Mouse (Mus musculus) embryonic facial prominence, embryonic 12.5 days (tissue): ENCODE results near the gene Creld1. TPM values are rescaled to one million over a fixed set of nuclear protein-coding genes. Genes with fewer than 3 reads are reported as not detected.

Experiments
- ATAC-seq: fragments of 200-750 bp; cut with Nextera tagmentation; 2 replicates; pipeline ENCODE4 v1.8.0; 2017; ENCODE audit not compliant: insufficient number of reproducible peaks, insufficient read depth, low FRiP score, low TSS enrichment
- H3K27ac ChIP-seq: fragments of 300-500 bp; sonication (generic); 2 replicates; pipeline ENCODE4 v1.5.1; 2016; ENCODE audit warnings: mild to moderate bottlenecking
- H3K27me3 ChIP-seq: fragments of 300-500 bp; sonication (generic); 2 replicates; pipeline ENCODE4 v1.6.1; 2016; ENCODE audit warnings: mild to moderate bottlenecking, moderate library complexity
- H3K36me3 ChIP-seq: fragments of 300-500 bp; sonication (generic); 2 replicates; pipeline ENCODE4 v1.6.1; 2016; ENCODE audit warnings: mild to moderate bottlenecking
- H3K4me1 ChIP-seq: fragments of 300-500 bp; sonication (generic); 2 replicates; pipeline ENCODE4 v1.6.1; 2016
- H3K4me2 ChIP-seq: fragments of 300-500 bp; sonication (generic); replicated peaks from 2 replicates; pipeline ENCODE4 v1.6.1; 2016; ENCODE audit warnings: mild to moderate bottlenecking, moderate library complexity
- H3K4me3 ChIP-seq: fragments of 300-500 bp; sonication (generic); 2 replicates; pipeline ENCODE4 v1.5.1; 2016; ENCODE audit warnings: mild to moderate bottlenecking
- H3K9ac ChIP-seq: fragments of 300-500 bp; sonication (generic); 2 replicates; pipeline ENCODE4 v1.6.1; 2016; ENCODE audit warnings: mild to moderate bottlenecking, moderate library complexity
- H3K9me3 ChIP-seq: fragments of 300-500 bp; sonication (generic); 2 replicates; pipeline ENCODE4 v1.6.1; 2016; ENCODE audit warnings: mild to moderate bottlenecking, moderate library complexity
- WGBS: fragments of 180-500 bp; shearing (Covaris S2); methylation state at CpG from one replicate; pipeline ENCODE4 v1.1.7; 2016; 5-methylcytosine and 5-hydroxymethylcytosine counted together
- microRNA-seq: library from miRNA; unstranded; fragments of <30 nt; microRNA quantifications from one replicate; pipeline ENCODE4, GENCODE M21; 2017
- polyA plus RNA-seq: library from polyadenylated mRNA; unstranded; fragments of >200 nt; fragmentation: Nextera tagmentation; extraction: Ambion mirVana; gene quantifications from 2 replicates; pipeline ENCODE4 v1.2.1, GENCODE M21; 2016

The Creld1 gene
- polyA plus RNA-seq, 1 experiment from 2014 or later: 20.1 TPM

- no peak for ATAC-seq
- Histone ChIP-seq H3K4me3 (no peak overlapping the region), H3K27ac (no peak overlapping the region), H3K4me2 (no peak overlapping the region), H3K9me3 (no peaks in the 10 kb centered on the region), H3K4me1 (no peaks in the 10 kb centered on the region), H3K9ac (no peak overlapping the region), H3K36me3 (peaks cover 66% of the 10 kb centered on the region), H3K27me3 (no peaks in the 10 kb centered on the region)
- WGBS: 99% methylated on average over 3 of the region's 3 CpGs
Observed at GRCm38 (mm10) chr6:113514600-113514999, 31.5 kb downstream of the Creld1 start.

GRCm38 (mm10) chr6:113517434-113518080 is 34.5 kb downstream of the Creld1 start:
- H3K4me2 ChIP-seq: no peak overlapping the region
- H3K4me1 ChIP-seq: no peaks in the 10 kb centered on the region
- H3K9ac ChIP-seq: no peak overlapping the region
- no peak overlapping the region for H3K4me3 ChIP-seq
- peaks cover 93% of the 10 kb centered on the region for H3K36me3 ChIP-seq
- H3K27me3 ChIP-seq: no peaks in the 10 kb centered on the region
- no peaks in the 10 kb centered on the region for H3K9me3 ChIP-seq
- H3K27ac ChIP-seq: no peak overlapping the region
- 96% methylated on average over 8 of the region's 8 CpGs for WGBS
- 0 out of 2 replicates have a peak, but pooled peaks have one; percentile 22 for ATAC-seq

GRCm38 (mm10) chr6:113522310-113522709 is 39.2 kb downstream of the Creld1 start:
- H3K9ac ChIP-seq: no peak overlapping the region
- H3K9me3 ChIP-seq: no peaks in the 10 kb centered on the region
- no peak overlapping the region for H3K4me3 ChIP-seq
- WGBS: 67% methylated on average over 1 of the region's 1 CpGs
- ATAC-seq: no peak
- peaks cover 60% of the 10 kb centered on the region for H3K36me3 ChIP-seq
- H3K27me3 ChIP-seq: no peaks in the 10 kb centered on the region
- H3K4me1 ChIP-seq: no peaks in the 10 kb centered on the region
- H3K27ac ChIP-seq: no peak overlapping the region
- no peak overlapping the region for H3K4me2 ChIP-seq

GRCm38 (mm10) chr6:113523420-113523819 is 40.3 kb downstream of the Creld1 start:
- no peak overlapping the region for H3K4me2 ChIP-seq
- H3K27me3 ChIP-seq: no peaks in the 10 kb centered on the region
- H3K27ac ChIP-seq: no peak overlapping the region
- H3K4me3 ChIP-seq: no peak overlapping the region
- no peaks in the 10 kb centered on the region for H3K4me1 ChIP-seq
- H3K9me3 ChIP-seq: no peaks in the 10 kb centered on the region
- 91% methylated on average over 8 of the region's 8 CpGs for WGBS
- H3K36me3 ChIP-seq: peaks cover 49% of the 10 kb centered on the region
- H3K9ac ChIP-seq: no peak overlapping the region
- no peak for ATAC-seq

- Histone ChIP-seq H3K9ac (peak within 1 kb of the TSS; percentile 75), H3K4me3 (peak within 1 kb of the TSS; percentile 94), H3K4me1 (peaks cover 9% of the 10 kb centered on the region), H3K9me3 (no peaks in the 10 kb centered on the region), H3K4me2 (peak within 1 kb of the TSS; percentile 74), H3K36me3 (peaks cover 6% of the 10 kb centered on the region), H3K27me3 (no peaks in the 10 kb centered on the region), H3K27ac (peak within 1 kb of the TSS; percentile 56; the same call in 1 of the 2 replicates)
- 1% methylated on average over 47 of the region's 47 CpGs for WGBS
- peak; percentile 69; the same call in 1 of the 2 replicates for ATAC-seq
Observed at GRCm38 (mm10) chr6:113530932-113531839, 48.1 kb downstream of the Creld1 start, which contains the start of the genes Emc3 and Fancd2. Gene Emc3, minus strand, starts transcription at chr6:113531652. Gene Fancd2, plus strand, starts transcription at chr6:113531682.

GRCm38 (mm10) chr6:113531840-113532404 is 48.8 kb downstream of the Creld1 start:
- no peak for ATAC-seq
- Histone ChIP-seq H3K9ac (peak overlapping the region; percentile 75), H3K4me1 (peaks cover 9% of the 10 kb centered on the region), H3K27ac (no peak overlapping the region), H3K4me3 (peak overlapping the region; percentile 94), H3K36me3 (peaks cover 7% of the 10 kb centered on the region), H3K9me3 (no peaks in the 10 kb centered on the region), H3K27me3 (no peaks in the 10 kb centered on the region), H3K4me2 (peak overlapping the region; percentile 74)
- 8% methylated on average over 7 of the region's 7 CpGs for WGBS

- H3K27me3 ChIP-seq: no peaks in the 10 kb centered on the region
- no peak overlapping the region for H3K4me2 ChIP-seq
- no peak for ATAC-seq
- H3K27ac ChIP-seq: no peak overlapping the region
- H3K4me1 ChIP-seq: peaks cover 9% of the 10 kb centered on the region
- H3K4me3 ChIP-seq: no peak overlapping the region
- no peaks in the 10 kb centered on the region for H3K9me3 ChIP-seq
- 84% methylated on average over 7 of the region's 7 CpGs for WGBS
- H3K9ac ChIP-seq: no peak overlapping the region
- H3K36me3 ChIP-seq: peaks cover 8% of the 10 kb centered on the region
Observed at GRCm38 (mm10) chr6:113534886-113535285, 51.8 kb downstream of the Creld1 start.

- no peaks in the 10 kb centered on the region for H3K9me3 ChIP-seq
- no peak overlapping the region for H3K4me3 ChIP-seq
- H3K36me3 ChIP-seq: peaks cover 7% of the 10 kb centered on the region; the same call in 1 of the 2 replicates
- WGBS: 87% methylated on average over 6 of the region's 6 CpGs
- no peaks in the 10 kb centered on the region for H3K27me3 ChIP-seq
- H3K4me1 ChIP-seq: no peaks in the 10 kb centered on the region
- H3K27ac ChIP-seq: no peak overlapping the region
- H3K4me2 ChIP-seq: no peak overlapping the region
- no peak for ATAC-seq
- H3K9ac ChIP-seq: no peak overlapping the region
Observed at GRCm38 (mm10) chr6:113541610-113542009, 58.5 kb downstream of the Creld1 start.

Small RNA genes within 50 kb of the gene (microRNA-seq; reads per million reads assigned to microRNA genes)
- gene Gm23365: not detected

Other genes starting within 250 kb of the Creld1 start
- 46.5 and 47.7 TPM in 2 replicates for gene Mtmr14, start 245.5 kb upstream of the Creld1 start, polyA plus RNA-seq
- 0.05 and 0.14 TPM in 2 replicates for gene Cpne9, start 201.0 kb upstream of the Creld1 start, polyA plus RNA-seq
- gene Brpf1, start 176.2 kb upstream of the Creld1 start, polyA plus RNA-seq: 28.2 and 28.9 TPM in 2 replicates
- gene Ogg1, start 156.3 kb upstream of the Creld1 start, polyA plus RNA-seq: 14.1 and 14.7 TPM in 2 replicates
- 94.1 and 96.3 TPM in 2 replicates for gene Camk1, start 139.3 kb upstream of the Creld1 start, polyA plus RNA-seq
- gene Tada3, start 105.4 kb upstream of the Creld1 start, polyA plus RNA-seq: 52.7 and 53.4 TPM in 2 replicates
- gene Arpc4, start 105.2 kb upstream of the Creld1 start, polyA plus RNA-seq: 354 and 364 TPM in 2 replicates
- 6.3 and 6.4 TPM in 2 replicates for gene Ttll3, start 94.0 kb upstream of the Creld1 start, polyA plus RNA-seq
- gene Rpusd3, start 64.0 kb upstream of the Creld1 start, polyA plus RNA-seq: 26.0 and 28.6 TPM in 2 replicates
- gene Cidec, start 47.5 kb upstream of the Creld1 start, polyA plus RNA-seq: not detected in 2 replicates
- 75.0 and 81.6 TPM in 2 replicates for gene Jagn1, start 40.7 kb upstream of the Creld1 start, polyA plus RNA-seq
- 3.4 and 3.9 TPM in 2 replicates for gene Il17re, start 24.8 kb upstream of the Creld1 start, polyA plus RNA-seq
- gene Il17rc, start 11.9 kb upstream of the Creld1 start, polyA plus RNA-seq: 3.9 and 5.4 TPM in 2 replicates
- gene Prrt3, start 18.6 kb downstream of the Creld1 start, polyA plus RNA-seq: 2.9 and 3.5 TPM in 2 replicates
- 85.4 and 90.9 TPM in 2 replicates for gene Emc3, start 48.4 kb downstream of the Creld1 start, polyA plus RNA-seq
- gene Fancd2, start 48.4 kb downstream of the Creld1 start, polyA plus RNA-seq: 13.4 and 14.7 TPM in 2 replicates
- gene Fancd2os, start 117.4 kb downstream of the Creld1 start, polyA plus RNA-seq: 0.13 TPM in 1 of 2 replicates, not detected in the other
- 211 and 215 TPM in 2 replicates for gene Brk1, start 121.5 kb downstream of the Creld1 start, polyA plus RNA-seq
- gene Vhl, start 140.7 kb downstream of the Creld1 start, polyA plus RNA-seq: 54.5 and 56.2 TPM in 2 replicates
- gene Irak2, start 155.2 kb downstream of the Creld1 start, polyA plus RNA-seq: 3.0 and 3.7 TPM in 2 replicates
- gene Tatdn2, start 213.8 kb downstream of the Creld1 start, polyA plus RNA-seq: 0.61 and 0.95 TPM in 2 replicates
- gene Ghrl, start 236.6 kb downstream of the Creld1 start, polyA plus RNA-seq: 0.37 TPM in 1 of 2 replicates, not detected in the other